Mouse (Mus musculus): ENCODE measurements around the gene Fam53a.

- no peak for TF ChIP-seq CTCF (IDR thresholded peaks at IDR 0.05; ENCODE audit: low read depth)
- TF ChIP-seq EP300 (IDR thresholded peaks at IDR 0.05; ENCODE audit: low read depth): no peak
Observed at GRCm38 (mm10) chr5:33678244-33678643, 48.8 kb upstream of the Fam53a start.

All from liver, postnatal 0 days (tissue).